Comparison of ENCODE assay signal across 8 mouse cellular contexts in the genomic region with DNA sequence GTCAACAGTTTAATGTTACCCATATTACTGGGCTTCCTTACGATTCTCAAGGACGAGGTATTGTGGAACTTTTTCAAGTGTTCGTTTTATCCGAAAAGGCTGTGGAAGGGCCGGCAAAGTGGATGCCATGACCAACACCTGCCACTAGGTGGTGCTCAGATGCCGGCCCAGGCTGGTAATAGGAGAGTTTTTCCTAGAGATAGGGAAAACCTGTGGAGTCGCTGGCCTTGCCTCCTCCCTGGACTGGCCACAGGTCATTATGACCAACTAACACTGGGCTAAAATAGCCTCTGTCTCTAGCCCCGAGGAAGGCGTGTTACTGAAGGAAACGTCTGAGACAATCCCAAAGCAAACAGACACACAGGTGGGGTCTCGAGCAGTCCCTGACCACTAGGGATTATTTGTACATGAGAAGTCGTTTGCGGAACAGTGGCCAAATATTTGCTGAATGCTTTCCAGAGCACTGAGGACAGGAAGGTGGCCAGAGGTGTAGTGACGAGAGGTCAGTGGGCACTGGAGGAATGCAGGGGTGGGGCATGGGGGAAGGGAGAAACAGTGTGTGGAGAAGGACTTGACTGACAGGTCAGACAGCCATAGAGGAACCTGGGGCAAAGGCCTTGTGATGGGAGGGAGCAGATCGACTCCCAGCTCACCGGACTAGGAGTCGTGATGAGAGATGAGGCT. TPM values are rescaled to one million over a fixed set of nuclear protein-coding genes. Genes with fewer than 3 reads are reported as not detected.
A peak's percentile ranks its signal among the peaks of the same experiment; 100 is the strongest.
DNase-seq lines count a peak whose midpoint lies in the region; ATAC-seq and TF ChIP-seq lines count a peak whose summit lies in the region.

No protein-coding gene starts in this region.

- no peaks in the 10 kb centered on the region for H3K27me3 ChIP-seq in embryonic facial prominence, embryonic 12.5 days
- no peaks in the 10 kb centered on the region for H3K27me3 ChIP-seq in limb, embryonic 11.5 days (ENCODE audit: control insufficient read depth, insufficient read depth, low read length)
- H3K27me3 ChIP-seq in midbrain, embryonic 13.5 days: no peaks in the 10 kb centered on the region
- no peaks in the 10 kb centered on the region for H3K27me3 ChIP-seq in spleen, adult 2 months (ENCODE audit: control insufficient read depth, insufficient read depth, low read length)

- no peak overlapping the region for H3K27ac ChIP-seq in embryonic facial prominence, embryonic 12.5 days
- H3K27ac ChIP-seq in limb, embryonic 11.5 days (replicated peaks; ENCODE audit: low read depth, low read length): no peak overlapping the region
- H3K27ac ChIP-seq in midbrain, embryonic 13.5 days: no peak overlapping the region
- H3K27ac ChIP-seq in spleen, adult 2 months (ENCODE audit: insufficient read depth, low read length): no peak overlapping the region

- no peak overlapping the region for H3K9ac ChIP-seq in embryonic facial prominence, embryonic 12.5 days
- H3K9ac ChIP-seq in limb, embryonic 11.5 days (ENCODE audit: low read length): no peak overlapping the region
- H3K9ac ChIP-seq in midbrain, embryonic 13.5 days (replicated peaks): no peak overlapping the region

- peak; percentile 8; the same call in 1 of the 2 replicates for ATAC-seq in embryonic facial prominence, embryonic 12.5 days (ENCODE audit: insufficient number of reproducible peaks, insufficient read depth, low FRiP score, low TSS enrichment)
- ATAC-seq in limb, embryonic 11.5 days (ENCODE audit: insufficient number of reproducible peaks, low FRiP score, low TSS enrichment, low read depth): 0 out of 2 replicates have a peak, but pooled peaks have one; percentile 31
- ATAC-seq in midbrain, embryonic 13.5 days: peak; percentile 48

- peaks cover 26% of the 10 kb centered on the region for H3K4me1 ChIP-seq in embryonic facial prominence, embryonic 12.5 days
- peaks cover 7% of the 10 kb centered on the region for H3K4me1 ChIP-seq in limb, embryonic 11.5 days (ENCODE audit: control insufficient read depth, insufficient read depth, low read length)
- peaks cover 27% of the 10 kb centered on the region for H3K4me1 ChIP-seq in midbrain, embryonic 13.5 days (replicated peaks)
- no peaks in the 10 kb centered on the region for H3K4me1 ChIP-seq in spleen, adult 2 months (ENCODE audit: control insufficient read depth, insufficient read depth, insufficient read length)

- H3K4me3 ChIP-seq in embryonic facial prominence, embryonic 12.5 days: no peak overlapping the region
- H3K4me3 ChIP-seq in limb, embryonic 11.5 days (ENCODE audit: low read depth, low read length): no peak overlapping the region
- no peak overlapping the region for H3K4me3 ChIP-seq in midbrain, embryonic 13.5 days (replicated peaks)
- H3K4me3 ChIP-seq in spleen, adult 2 months (ENCODE audit: extremely low read depth, insufficient read depth, insufficient read length): no peak overlapping the region; the same call in 1 of the 2 replicates

- 17% methylated on average over 17 of the region's 17 CpGs for WGBS in embryonic facial prominence, embryonic 12.5 days
- WGBS in limb, embryonic 11.5 days: 24% methylated on average over 17 of the region's 17 CpGs
- 19% methylated on average over 17 of the region's 17 CpGs for WGBS in midbrain, embryonic 13.5 days
- WGBS in spleen, adult 2 months: 18% methylated on average over 17 of the region's 17 CpGs

- peak; percentile 47 for DNase-seq in A20 (ENCODE audit: low read depth, low spot score)
- DNase-seq in adrenal gland, postnatal 25 days: peak; percentile 80
- peak; percentile 67 to 87 for DNase-seq in heart, adult 18-20 months
- peak; percentile 86 for DNase-seq in kidney, adult 11 months
- peak; percentile 88 for DNase-seq in limb, embryonic 11.5 days (ENCODE audit: low spot score)
- DNase-seq in spleen, adult 2 months (ENCODE audit: low read depth in 1 of 2, low spot score in 2 of 2): peak in 1 of 2 experiments; percentile 41

- H3K36me3 ChIP-seq in embryonic facial prominence, embryonic 12.5 days: no peaks in the 10 kb centered on the region
- H3K36me3 ChIP-seq in limb, embryonic 11.5 days (ENCODE audit: control insufficient read depth, insufficient read depth, low read length): no peaks in the 10 kb centered on the region
- no peaks in the 10 kb centered on the region for H3K36me3 ChIP-seq in midbrain, embryonic 13.5 days
- no peaks in the 10 kb centered on the region for H3K36me3 ChIP-seq in spleen, adult 2 months (ENCODE audit: control insufficient read depth, insufficient read depth, low read length)

- TF ChIP-seq CTCF in spleen, adult 2 months (IDR thresholded peaks at IDR 0.05; ENCODE audit: extremely low read depth, insufficient read depth, insufficient read length, insufficient replicate concordance): peak; percentile 81; the same call in 1 of the 2 replicates

- 0 out of 2 replicates have a peak overlapping the region, but pooled peaks have one; percentile 46 for H3K4me2 ChIP-seq in embryonic facial prominence, embryonic 12.5 days (replicated peaks)
- H3K4me2 ChIP-seq in limb, embryonic 11.5 days (ENCODE audit: low read depth, severe bottlenecking): no peak overlapping the region
- H3K4me2 ChIP-seq in midbrain, embryonic 13.5 days (replicated peaks): no peak overlapping the region

- TF ChIP-seq POLR2A in spleen, adult 2 months (IDR thresholded peaks at IDR 0.05; ENCODE audit: low read depth, low read length): no peak

- no peaks in the 10 kb centered on the region for H3K9me3 ChIP-seq in embryonic facial prominence, embryonic 12.5 days
- no peaks in the 10 kb centered on the region for H3K9me3 ChIP-seq in limb, embryonic 11.5 days (ENCODE audit: control insufficient read depth, low read length)
- H3K9me3 ChIP-seq in midbrain, embryonic 13.5 days: no peaks in the 10 kb centered on the region

RNA-seq across cellular contexts. Expression of a gene that starts 30.4 kb away (rescaled TPM):
- 492 and 528 TPM in 2 replicates for total RNA-seq in adrenal gland, postnatal 25 days (2021)
- 774 and 808 TPM in 2 replicates for polyA plus RNA-seq in embryonic facial prominence, embryonic 12.5 days (2016; fragmentation: Nextera tagmentation; extraction: Ambion mirVana)
- total RNA-seq in heart, adult 18-20 months (2021): 100 to 1,000 TPM; 310 to 313 TPM
- 962 and 998 TPM in 2 replicates for polyA plus RNA-seq in limb, embryonic 11.5 days (2014; fragmentation: Nextera tagmentation; extraction: Ambion mirVana)
- polyA plus RNA-seq in midbrain, embryonic 13.5 days (2015; fragmentation: Nextera tagmentation; extraction: Ambion mirVana): 474 and 477 TPM in 2 replicates
- 353 and 541 TPM in 2 replicates for polyA plus RNA-seq in spleen, adult 2 months (2012; rRNA removed)
